Mouse (Mus musculus) left cerebral cortex, postnatal 36 days (tissue): ENCODE results near the gene Dnmt3b. TPM values are rescaled to one million over a fixed set of nuclear protein-coding genes. Genes with fewer than 3 reads are reported as not detected.
"Not testable (repeated sequence)": the region's sequence is repeated elsewhere in the genome, so short reads cannot be mapped to it uniquely, and the experiment has no call there.

Experiments
- DNase-seq, 2 experiments: peaks; one replicate each; pipeline ENCODE4 v3.0.0; 2021 to 2022; ENCODE audit warnings: low spot score in 2 of 2, mixed read lengths in 1 of 2
- intact Hi-C: fragments of 180-260 bp; cut with DNase I; formaldehyde crosslinking; loops from one replicate; pipeline ENCODE4 v1.15.1; 2025
- total RNA-seq, 2 experiments: library from RNA; stranded (reverse); gene quantifications; 2 replicates each; pipeline ENCODE4 v1.2.3; 2021

Gene Dnmt3b
- total RNA-seq, 2 experiments from 2014 or later = 0.86 to 1.4 TPM

- intact Hi-C loops = no loop called here
These were observed 17.0 kb upstream of the Dnmt3b start, which contains the start of gene Commd7 for GRCm38 (mm10) chr2:153631976-153632870. Gene Commd7, minus strand, starts transcription at chr2:153632781.

GRCm38 (mm10) chr2:153632871-153633226 lies 16.4 kb upstream of the Dnmt3b start:
- intact Hi-C loops = no loop called here
- no peak for DNase-seq

More at GRCm38 (mm10) chr2:153631976-153632870, 17.0 kb upstream of the Dnmt3b start, which contains the start of gene Commd7:
- DNase-seq = peak; percentile 85 to 88

- intact Hi-C loops = no loop called here
- no peak for DNase-seq
These were observed 16.0 kb upstream of the Dnmt3b start for GRCm38 (mm10) chr2:153633259-153633658.

- intact Hi-C loops = no loop called here
- DNase-seq = no peak
These were observed 10.1 kb upstream of the Dnmt3b start for GRCm38 (mm10) chr2:153638977-153639680.

- no peak for DNase-seq
- intact Hi-C loops = no loop called here
These were observed 6.8 kb upstream of the Dnmt3b start for GRCm38 (mm10) chr2:153642496-153642895.

- intact Hi-C loops = no loop called here
- no peak for DNase-seq
These were observed 6.3 kb upstream of the Dnmt3b start for GRCm38 (mm10) chr2:153642999-153643398.

GRCm38 (mm10) chr2:153648773-153649297 lies 415 bp upstream of the Dnmt3b start:
- intact Hi-C loops = no loop called here
- DNase-seq = no peak

GRCm38 (mm10) chr2:153650014-153650687 lies 901 bp downstream of the Dnmt3b start:
- intact Hi-C loops = no loop called here
- DNase-seq = no peak

GRCm38 (mm10) chr2:153651681-153652080 lies 2.4 kb downstream of the Dnmt3b start:
- intact Hi-C loops = no loop called here
- no peak for DNase-seq

- DNase-seq, intact Hi-C loops: not testable (repeated sequence)
These were observed 8.4 kb downstream of the Dnmt3b start for GRCm38 (mm10) chr2:153657659-153658058.

- intact Hi-C loops = no loop called here
These were observed 11.4 kb downstream of the Dnmt3b start for GRCm38 (mm10) chr2:153660616-153661015.

GRCm38 (mm10) chr2:153665401-153665800 lies 16.2 kb downstream of the Dnmt3b start:
- intact Hi-C loops = loop anchor here (5.0 kb wide), 1 partner anchor 267 kb away; no protein-coding TSS in a partner anchor
- DNase-seq = no peak

More at GRCm38 (mm10) chr2:153660616-153661015, 11.4 kb downstream of the Dnmt3b start:
- no peak for DNase-seq

GRCm38 (mm10) chr2:153668754-153669376 lies 19.6 kb downstream of the Dnmt3b start:
- DNase-seq = peak in 1 of 2 experiments; percentile 9
- intact Hi-C loops = loop anchor here (2.0 to 5.0 kb wide), 2 partner anchors 182 to 263 kb away; no protein-coding TSS in a partner anchor

GRCm38 (mm10) chr2:153670111-153670510 lies 20.9 kb downstream of the Dnmt3b start:
- no peak for DNase-seq
- intact Hi-C loops = no loop called here

GRCm38 (mm10) chr2:153672619-153673018 lies 23.4 kb downstream of the Dnmt3b start:
- intact Hi-C loops = no loop called here

GRCm38 (mm10) chr2:153675364-153675763 lies 26.1 kb downstream of the Dnmt3b start:
- intact Hi-C loops = not testable (repeated sequence)

More at GRCm38 (mm10) chr2:153672619-153673018, 23.4 kb downstream of the Dnmt3b start:
- no peak for DNase-seq

GRCm38 (mm10) chr2:153676944-153677343 lies 27.7 kb downstream of the Dnmt3b start:
- intact Hi-C loops = no loop called here
- DNase-seq = no peak

More at GRCm38 (mm10) chr2:153675364-153675763, 26.1 kb downstream of the Dnmt3b start:
- DNase-seq = not testable (repeated sequence)

- DNase-seq = no peak
- intact Hi-C loops = no loop called here
These were observed 28.3 kb downstream of the Dnmt3b start for GRCm38 (mm10) chr2:153677550-153677949.

- intact Hi-C loops = no loop called here
- DNase-seq = peak; percentile 24 to 28
These were observed 30.7 kb downstream of the Dnmt3b start for GRCm38 (mm10) chr2:153679959-153680358.
